Mouse (Mus musculus) forebrain, embryonic 15.5 days (tissue): ENCODE data around the gene Angel1. TPM values are rescaled to one million over a fixed set of nuclear protein-coding genes. Genes with fewer than 3 reads are reported as not detected.

Experiments
- ATAC-seq: fragments of 200-750 bp; cut with Nextera tagmentation; replicated peaks from 2 replicates; pipeline ENCODE4 v1.8.0; 2017; ENCODE audit warnings: mild to moderate bottlenecking, moderate TSS enrichment, moderate library complexity
- H3K27ac ChIP-seq: fragments of 300-500 bp; sonication (generic); replicated peaks from 2 replicates; pipeline ENCODE4 v1.5.1; 2015; ENCODE audit warnings: mild to moderate bottlenecking, inconsistent platforms
- H3K27me3 ChIP-seq: fragments of 300-500 bp; sonication (generic); 2 replicates; pipeline ENCODE4 v1.6.1; 2015; ENCODE audit warnings: inconsistent platforms
- H3K36me3 ChIP-seq: fragments of 300-500 bp; sonication (generic); 2 replicates; pipeline ENCODE4 v1.6.1; 2015; ENCODE audit warnings: mild to moderate bottlenecking, inconsistent platforms
- H3K4me1 ChIP-seq: fragments of 300-500 bp; sonication (generic); 2 replicates; pipeline ENCODE4 v1.6.1; 2015; ENCODE audit warnings: inconsistent platforms
- H3K4me2 ChIP-seq: fragments of 300-500 bp; sonication (generic); replicated peaks from 2 replicates; pipeline ENCODE4 v1.6.1; 2015; ENCODE audit warnings: mild to moderate bottlenecking, inconsistent platforms
- H3K4me3 ChIP-seq: fragments of 300-500 bp; sonication (generic); 2 replicates; pipeline ENCODE4 v1.5.1; 2015; ENCODE audit warnings: mild to moderate bottlenecking, inconsistent platforms
- H3K9ac ChIP-seq: fragments of 300-500 bp; sonication (generic); replicated peaks from 2 replicates; pipeline ENCODE4 v1.6.1; 2015; ENCODE audit warnings: mild to moderate bottlenecking, inconsistent platforms
- H3K9me3 ChIP-seq: fragments of 300-500 bp; sonication (generic); 2 replicates; pipeline ENCODE4 v1.6.1; 2016; ENCODE audit warnings: inconsistent platforms
- WGBS: fragments of 180-500 bp; shearing (Covaris S2); methylation state at CpG from one replicate; pipeline ENCODE4 v1.1.7; 2015; ENCODE audit warnings: mixed read lengths; 5-methylcytosine and 5-hydroxymethylcytosine counted together
- polyA plus RNA-seq: library from polyadenylated mRNA; unstranded; fragments of >200 nt; fragmentation: Nextera tagmentation; extraction: Ambion mirVana; gene quantifications from 2 replicates; pipeline ENCODE4 v1.2.1, GENCODE M21; 2015

The Angel1 gene
- 10.6 and 10.7 TPM in 2 replicates for polyA plus RNA-seq

- Histone ChIP-seq H3K4me1 (peaks cover 17% of the 10 kb centered on the region), H3K36me3 (no peaks in the 10 kb centered on the region), H3K9me3 (no peaks in the 10 kb centered on the region), H3K4me2 (peak within 1 kb of the TSS; percentile 79), H3K27ac (peak within 1 kb of the TSS; percentile 76), H3K4me3 (peak within 1 kb of the TSS; percentile 68), H3K9ac (peak within 1 kb of the TSS; percentile 55), H3K27me3 (no peaks in the 10 kb centered on the region)
- WGBS, result under 1% methylated on average over 44 of the region's 44 CpGs
- ATAC-seq, result peak; percentile 98
These were observed at the start of gene Angel1 for GRCm38 (mm10) chr12:86726120-86726640. TSS of gene Angel1 (minus strand) at chr12:86726460.

- WGBS, result 82% methylated on average over 7 of the region's 7 CpGs
- ATAC-seq, result no peak
These were observed 49.5 kb upstream of the Angel1 start for GRCm38 (mm10) chr12:86775561-86776280.

GRCm38 (mm10) chr12:86772551-86772950, 46.3 kb upstream of the Angel1 start:
- no peak overlapping the region for H3K4me3 ChIP-seq
- H3K4me1 ChIP-seq, result peaks cover 22% of the 10 kb centered on the region
- no peaks in the 10 kb centered on the region for H3K36me3 ChIP-seq
- H3K4me2 ChIP-seq, result no peak overlapping the region
- WGBS, result 12% methylated on average over 3 of the region's 3 CpGs
- no peaks in the 10 kb centered on the region for H3K27me3 ChIP-seq
- H3K9me3 ChIP-seq, result no peaks in the 10 kb centered on the region
- peak overlapping the region; percentile 72 for H3K27ac ChIP-seq
- 0 out of 2 replicates have a peak overlapping the region, but pooled peaks have one; percentile 1 for H3K9ac ChIP-seq
- 0 out of 2 replicates have a peak, but pooled peaks have one; percentile 7 for ATAC-seq

More at GRCm38 (mm10) chr12:86775561-86776280, 49.5 kb upstream of the Angel1 start:
- Histone ChIP-seq H3K27me3 (no peaks in the 10 kb centered on the region), H3K4me2 (no peak overlapping the region), H3K27ac (no peak overlapping the region), H3K36me3 (no peaks in the 10 kb centered on the region), H3K9me3 (no peaks in the 10 kb centered on the region), H3K4me3 (no peak overlapping the region), H3K4me1 (peaks cover 13% of the 10 kb centered on the region), H3K9ac (no peak overlapping the region)

- no peak overlapping the region for H3K4me2 ChIP-seq
- peaks cover 22% of the 10 kb centered on the region for H3K4me1 ChIP-seq
- no peak overlapping the region for H3K9ac ChIP-seq
- H3K9me3 ChIP-seq, result no peaks in the 10 kb centered on the region
- no peak overlapping the region for H3K4me3 ChIP-seq
- peak; percentile 82 for ATAC-seq
- peak overlapping the region; percentile 75 for H3K27ac ChIP-seq
- WGBS, result 10% methylated on average over 12 of the region's 12 CpGs
- H3K36me3 ChIP-seq, result no peaks in the 10 kb centered on the region
- H3K27me3 ChIP-seq, result no peaks in the 10 kb centered on the region
These were observed 45.7 kb upstream of the Angel1 start for GRCm38 (mm10) chr12:86771823-86772427.

- Histone ChIP-seq H3K36me3 (no peaks in the 10 kb centered on the region), H3K27ac (peak overlapping the region; percentile 39), H3K4me2 (no peak overlapping the region), H3K4me1 (peaks cover 22% of the 10 kb centered on the region), H3K9ac (no peak overlapping the region), H3K27me3 (no peaks in the 10 kb centered on the region), H3K4me3 (no peak overlapping the region), H3K9me3 (no peaks in the 10 kb centered on the region)
- 5% methylated on average over 3 of the region's 3 CpGs for WGBS
- no peak for ATAC-seq
These were observed 44.7 kb upstream of the Angel1 start for GRCm38 (mm10) chr12:86770927-86771326.

GRCm38 (mm10) chr12:86770261-86770670, 44.0 kb upstream of the Angel1 start:
- Histone ChIP-seq H3K4me3 (no peak overlapping the region), H3K9ac (no peak overlapping the region), H3K4me1 (peaks cover 22% of the 10 kb centered on the region), H3K27me3 (no peaks in the 10 kb centered on the region), H3K9me3 (no peaks in the 10 kb centered on the region), H3K27ac (peak overlapping the region; percentile 39), H3K4me2 (no peak overlapping the region), H3K36me3 (no peaks in the 10 kb centered on the region)
- ATAC-seq, result no peak
- 13% methylated on average over 4 of the region's 4 CpGs for WGBS

- Histone ChIP-seq H3K4me3 (no peak overlapping the region), H3K9me3 (no peaks in the 10 kb centered on the region), H3K4me2 (no peak overlapping the region), H3K9ac (no peak overlapping the region), H3K27me3 (no peaks in the 10 kb centered on the region), H3K4me1 (peaks cover 22% of the 10 kb centered on the region), H3K36me3 (no peaks in the 10 kb centered on the region), H3K27ac (peak overlapping the region; percentile 39)
- no peak for ATAC-seq
These were observed 43.6 kb upstream of the Angel1 start for GRCm38 (mm10) chr12:86769819-86770218.

GRCm38 (mm10) chr12:86768986-86769580, 42.8 kb upstream of the Angel1 start:
- Histone ChIP-seq H3K4me1 (peaks cover 22% of the 10 kb centered on the region), H3K9me3 (no peaks in the 10 kb centered on the region), H3K27ac (no peak overlapping the region), H3K4me3 (no peak overlapping the region), H3K4me2 (no peak overlapping the region), H3K27me3 (no peaks in the 10 kb centered on the region), H3K36me3 (no peaks in the 10 kb centered on the region), H3K9ac (no peak overlapping the region)
- ATAC-seq, result no peak
- 30% methylated on average over 4 of the region's 4 CpGs for WGBS

GRCm38 (mm10) chr12:86767868-86768631, 41.8 kb upstream of the Angel1 start:
- Histone ChIP-seq H3K4me1 (peaks cover 22% of the 10 kb centered on the region), H3K27me3 (no peaks in the 10 kb centered on the region), H3K4me2 (no peak overlapping the region), H3K36me3 (no peaks in the 10 kb centered on the region), H3K9ac (no peak overlapping the region), H3K4me3 (no peak overlapping the region), H3K27ac (no peak overlapping the region), H3K9me3 (no peaks in the 10 kb centered on the region)
- no peak for ATAC-seq
- 35% methylated on average over 20 of the region's 20 CpGs for WGBS

GRCm38 (mm10) chr12:86766467-86766866, 40.2 kb upstream of the Angel1 start:
- Histone ChIP-seq H3K9me3 (no peaks in the 10 kb centered on the region), H3K4me1 (peaks cover 14% of the 10 kb centered on the region), H3K4me2 (no peak overlapping the region), H3K36me3 (no peaks in the 10 kb centered on the region), H3K9ac (no peak overlapping the region), H3K27me3 (no peaks in the 10 kb centered on the region), H3K27ac (no peak overlapping the region), H3K4me3 (no peak overlapping the region)
- no peak for ATAC-seq
- WGBS, result 84% methylated on average over 8 of the region's 8 CpGs

- no peak overlapping the region for H3K27ac ChIP-seq
- WGBS, result 73% methylated on average over 6 of the region's 6 CpGs
These were observed 37.8 kb upstream of the Angel1 start for GRCm38 (mm10) chr12:86764060-86764459.

More at GRCm38 (mm10) chr12:86764060-86764459, 37.8 kb upstream of the Angel1 start:
- Histone ChIP-seq H3K4me3 (no peak overlapping the region), H3K4me2 (no peak overlapping the region), H3K9me3 (no peaks in the 10 kb centered on the region), H3K9ac (no peak overlapping the region), H3K36me3 (no peaks in the 10 kb centered on the region), H3K27me3 (no peaks in the 10 kb centered on the region), H3K4me1 (no peaks in the 10 kb centered on the region; the same call in 1 of the 2 replicates)
- no peak for ATAC-seq
